ENCODE assay signal across 23 mouse cellular contexts in genomic region chr7:72223558-72223957, GRCm38 (mm10).
A peak's percentile ranks its signal among the peaks of the same experiment; 100 is the strongest.
DNase-seq lines count a peak whose midpoint lies in the region; ATAC-seq lines count a peak whose summit lies in the region.
"Had no signal": no experiment of that assay in that cellular context is flagged by ENCODE, and none has a peak within 500 bp of the region (broad histone marks: within the 10 kb centered on the region; RNA-seq: fewer than 3 reads in every experiment).

No protein-coding gene starts in this region.

- no peak overlapping the region for H3K9ac ChIP-seq in kidney, embryonic 14.5 days (ENCODE audit: low read depth, low read length)
- 0 out of 2 replicates have a peak overlapping the region, but pooled peaks have one; percentile 24 for H3K9ac ChIP-seq in kidney, embryonic 16.5 days (replicated peaks; ENCODE audit: low read length)
- H3K9ac ChIP-seq: embryonic facial prominence, embryonic 12.5 days; forebrain, embryonic 13.5 days; forebrain, embryonic 15.5 days had no signal

- H3K4me1 ChIP-seq in kidney, embryonic 14.5 days (ENCODE audit: control insufficient read depth, insufficient read depth, low read length): 0 out of 2 replicates have a peak, but pooled peaks cover 4% of the 10 kb centered on the region
- 0 out of 2 replicates have a peak, but pooled peaks cover 7% of the 10 kb centered on the region for H3K4me1 ChIP-seq in kidney, embryonic 16.5 days (ENCODE audit: insufficient read depth, low read length)
- H3K4me1 ChIP-seq: embryonic facial prominence, embryonic 10.5 days; embryonic facial prominence, embryonic 12.5 days; forebrain, embryonic 13.5 days; forebrain, embryonic 15.5 days had no signal

- no peak overlapping the region; the same call in 1 of the 2 replicates for H3K4me3 ChIP-seq in kidney, embryonic 14.5 days (ENCODE audit: low read length)
- no peak overlapping the region for H3K4me3 ChIP-seq in kidney, embryonic 16.5 days (ENCODE audit: low read length)
- H3K4me3 ChIP-seq: embryonic facial prominence, embryonic 10.5 days; embryonic facial prominence, embryonic 12.5 days; forebrain, embryonic 13.5 days; forebrain, embryonic 15.5 days had no signal

- H3K27ac ChIP-seq in kidney, embryonic 14.5 days (ENCODE audit: low read depth, low read length): 0 out of 2 replicates have a peak overlapping the region, but pooled peaks have one; percentile 37
- peak overlapping the region; percentile 61; the same call in 1 of the 2 replicates for H3K27ac ChIP-seq in kidney, embryonic 16.5 days (ENCODE audit: low read length)
- H3K27ac ChIP-seq: embryonic facial prominence, embryonic 10.5 days; embryonic facial prominence, embryonic 12.5 days; forebrain, embryonic 13.5 days; forebrain, embryonic 15.5 days had no signal

- no peaks in the 10 kb centered on the region for H3K36me3 ChIP-seq in kidney, embryonic 14.5 days (ENCODE audit: control insufficient read depth, insufficient read depth, low read length)
- H3K36me3 ChIP-seq in kidney, embryonic 16.5 days (ENCODE audit: insufficient read depth, low read length): no peaks in the 10 kb centered on the region
- H3K36me3 ChIP-seq: embryonic facial prominence, embryonic 10.5 days; embryonic facial prominence, embryonic 12.5 days; forebrain, embryonic 15.5 days; G1E had no signal

- no peak for ATAC-seq in kidney, embryonic 14.5 days (ENCODE audit: low FRiP score, low TSS enrichment)
- ATAC-seq in kidney, embryonic 16.5 days (ENCODE audit: low FRiP score, low TSS enrichment): no peak
- ATAC-seq: activated CD4-positive, CD25-positive, alpha-beta regulatory T cell, adult 4 months; CD4-positive, CD25-positive, alpha-beta regulatory T cell, adult 4 months; forebrain, embryonic 13.5 days; forebrain, embryonic 15.5 days; Patski had no signal

- no peak for DNase-seq in kidney, postnatal 10 days
- DNase-seq in kidney, postnatal 25 days: no peak
- peak; percentile 84 for DNase-seq in forelimb bud, embryonic 11.5 days (ENCODE audit: low read depth, low spot score)
- DNase-seq: adrenal gland, adult 8-10 months; adrenal gland, postnatal 14 days; adrenal gland, postnatal 36 days; B cell, adult 2 months; cerebellum, adult 11-12 months; cerebellum, adult 2 months; cerebellum, adult 9-10 months; cerebellum, postnatal 10 days; cerebellum, postnatal 25 days had no signal

- H3K4me2 ChIP-seq in kidney, embryonic 14.5 days (replicated peaks; ENCODE audit: low read depth, low read length): no peak overlapping the region
- H3K4me2 ChIP-seq in kidney, embryonic 16.5 days (replicated peaks; ENCODE audit: low read depth, low read length): no peak overlapping the region
- H3K4me2 ChIP-seq: embryonic facial prominence, embryonic 12.5 days; forebrain, embryonic 13.5 days; forebrain, embryonic 15.5 days had no signal

- H3K27me3 ChIP-seq in kidney, embryonic 14.5 days (ENCODE audit: control insufficient read depth, insufficient read depth, low read length): no peaks in the 10 kb centered on the region
- H3K27me3 ChIP-seq in kidney, embryonic 16.5 days (ENCODE audit: insufficient read depth, low read length): no peaks in the 10 kb centered on the region
- H3K27me3 ChIP-seq: CH12.LX; embryonic facial prominence, embryonic 12.5 days; forebrain, embryonic 13.5 days; forebrain, embryonic 15.5 days had no signal

- H3K9me3 ChIP-seq in kidney, embryonic 14.5 days (ENCODE audit: control insufficient read depth, low read length): no peaks in the 10 kb centered on the region
- no peaks in the 10 kb centered on the region for H3K9me3 ChIP-seq in kidney, embryonic 16.5 days (ENCODE audit: low read length)
- H3K9me3 ChIP-seq: embryonic facial prominence, embryonic 10.5 days; embryonic facial prominence, embryonic 12.5 days; forebrain, embryonic 13.5 days; forebrain, embryonic 15.5 days had no signal

- 30% methylated on average over 5 of the region's 5 CpGs for WGBS in kidney, embryonic 14.5 days
- 31% methylated on average over 5 of the region's 5 CpGs for WGBS in kidney, embryonic 16.5 days
